Mouse (Mus musculus) neutrophil, adult 5-6 weeks (primary cell): ENCODE measurements around the gene Klhl29. TPM values are rescaled to one million over a fixed set of nuclear protein-coding genes. Genes with fewer than 3 reads are reported as not detected.

Source experiments
- ATAC-seq: fragments of 151-379, 151-347 bp; 2 replicates; pipeline ENCODE4 v1.8.0; 2017; ENCODE audit warnings: mild to moderate bottlenecking, moderate TSS enrichment; ENCODE audit not compliant: insufficient number of reproducible peaks, poor library complexity, low FRiP score, severe bottlenecking; ENCODE audit errors: extremely low read depth
- total RNA-seq: library from RNA; stranded (forward); fragments of 200-1000 nt; gene quantifications from 2 replicates; pipeline ENCODE4 v1.2.3, GENCODE M21; 2017

Gene Klhl29
- total RNA-seq, 1 experiment from 2014 or later: 0.12 TPM

DNA sequence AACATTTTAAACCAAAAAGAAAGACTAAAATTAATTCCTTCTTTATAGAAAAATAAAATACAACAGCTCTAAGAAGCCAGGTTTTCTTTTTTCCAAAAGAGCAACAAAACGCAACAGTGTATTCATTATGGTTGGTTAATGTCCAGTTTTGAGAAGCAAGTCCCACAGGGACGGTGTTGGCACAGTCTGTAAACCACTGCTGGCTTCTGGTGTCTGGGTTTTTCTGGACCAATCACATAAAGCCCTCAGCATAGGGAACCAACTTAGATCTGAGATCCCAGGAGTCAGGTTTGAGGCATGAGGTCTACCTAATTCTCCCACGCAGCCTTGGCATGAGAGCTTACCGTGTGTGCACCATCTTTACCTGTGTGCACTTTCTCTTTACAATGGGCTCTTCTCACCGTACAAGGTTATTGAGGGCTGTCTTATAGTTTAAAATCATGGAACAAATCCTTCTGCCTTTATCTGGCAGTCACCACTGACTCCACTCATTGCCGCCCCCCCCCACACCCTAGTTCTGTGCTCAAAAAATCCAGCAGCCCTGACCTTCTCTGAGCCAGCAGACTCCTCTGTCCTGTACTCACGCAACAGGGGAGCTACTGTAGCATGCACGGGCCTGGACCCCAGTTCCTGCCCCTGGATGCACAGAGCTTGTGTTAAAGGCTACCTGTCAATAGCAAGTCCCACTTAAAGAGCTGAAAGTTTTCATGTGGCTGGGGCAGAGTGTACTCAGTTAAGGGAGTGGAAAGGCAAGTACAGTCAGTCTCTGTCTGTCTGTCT lies 132.7 kb downstream of the Klhl29 start:
- no peak for ATAC-seq

DNA sequence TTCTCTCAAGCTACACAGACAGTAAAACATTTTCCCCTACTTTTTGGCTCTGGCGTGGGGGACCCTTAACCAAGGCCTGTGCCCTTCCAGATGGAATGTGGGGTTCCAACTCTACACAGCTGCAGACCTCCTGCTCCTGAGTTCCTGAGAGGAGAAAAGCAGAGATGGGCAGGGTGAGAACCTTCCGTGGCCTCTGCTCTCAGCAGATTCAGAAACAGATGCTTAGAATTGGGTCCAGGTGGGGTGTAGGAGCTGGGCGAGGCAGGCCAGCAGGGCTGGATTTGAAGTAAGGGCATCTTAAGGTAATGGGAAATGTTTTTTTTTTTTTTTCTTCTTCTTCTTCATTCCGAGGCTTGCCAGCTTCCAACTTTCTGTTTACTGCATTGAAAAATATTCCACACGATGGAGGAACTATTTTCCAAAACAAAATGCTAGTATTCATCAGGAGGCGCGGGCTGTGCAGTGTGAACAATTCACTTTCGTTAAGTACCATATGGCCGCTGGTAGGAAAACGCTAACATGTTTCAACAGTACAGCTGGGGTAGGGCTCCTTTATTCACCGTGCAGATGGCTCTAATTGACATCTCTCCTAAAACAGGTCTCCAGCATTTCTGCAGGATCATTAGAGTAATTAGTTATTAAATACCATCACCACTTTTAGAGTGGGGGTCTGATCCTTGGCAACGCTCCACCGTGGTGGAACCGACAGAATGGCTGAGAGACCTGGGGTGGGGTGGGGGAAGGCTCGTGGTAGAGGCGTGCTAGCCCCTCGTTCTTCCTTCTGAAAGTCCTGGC lies 135.8 kb downstream of the Klhl29 start:
- ATAC-seq: no peak

DNA sequence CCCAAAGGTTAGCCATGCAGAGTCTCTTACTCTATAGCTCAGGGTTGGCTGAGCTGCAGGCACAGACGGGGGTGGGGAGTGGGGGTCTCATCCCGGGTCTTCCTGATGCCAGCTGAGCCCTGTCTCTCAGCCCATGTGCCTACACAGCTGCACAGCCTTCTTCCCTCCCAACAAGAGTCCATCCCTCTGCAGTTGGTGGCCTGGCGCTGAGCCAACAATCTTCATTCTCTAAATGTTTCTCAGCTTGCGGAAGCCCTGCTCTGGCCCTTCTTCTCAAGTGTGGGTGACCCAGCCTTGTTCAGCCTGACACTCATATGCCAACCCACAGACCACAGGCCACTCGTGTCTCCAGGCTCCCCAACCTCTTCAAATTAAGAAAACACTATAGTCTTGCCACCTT lies 138.4 kb downstream of the Klhl29 start:
- ATAC-seq: no peak

DNA sequence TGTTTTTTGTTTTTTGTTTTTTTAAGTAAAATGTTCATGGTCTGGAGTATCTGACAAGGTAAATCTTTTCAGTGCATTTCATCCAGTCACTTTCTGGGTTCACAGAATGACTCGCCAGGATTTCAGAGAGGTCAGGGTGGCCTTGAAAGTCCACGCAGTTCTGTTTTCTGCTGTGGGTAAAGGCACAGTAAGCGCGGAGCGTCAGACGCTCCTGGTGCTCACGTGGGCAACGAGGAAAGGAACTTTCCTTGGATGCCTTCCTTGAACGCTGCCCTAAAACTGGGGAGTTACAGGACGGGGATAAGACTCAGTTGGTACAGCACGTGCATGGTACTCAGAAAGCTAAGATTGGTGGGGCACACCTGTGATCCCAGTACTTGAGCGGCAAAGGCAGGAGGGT lies 139.9 kb downstream of the Klhl29 start:
- ATAC-seq: no peak

DNA sequence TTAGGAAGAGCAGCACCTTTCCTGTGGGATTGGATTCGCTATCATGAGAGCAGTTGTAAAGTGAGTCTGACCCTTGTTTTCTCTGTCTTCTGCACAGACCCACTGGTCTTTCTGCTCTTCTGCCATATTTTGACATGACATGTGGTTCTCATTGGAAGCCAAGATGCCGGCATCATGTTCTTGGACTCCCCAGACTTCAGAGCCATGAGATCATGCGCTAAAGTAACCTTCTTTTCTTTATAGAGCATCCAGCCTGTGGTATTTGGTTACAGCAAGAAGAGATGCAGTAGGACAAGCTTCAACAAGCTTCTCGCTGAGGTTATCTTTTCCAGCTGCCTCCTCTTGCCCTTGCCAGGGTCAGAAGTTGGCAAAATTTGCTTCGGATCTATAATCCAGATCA lies 145.0 kb downstream of the Klhl29 start:
- no peak for ATAC-seq

DNA sequence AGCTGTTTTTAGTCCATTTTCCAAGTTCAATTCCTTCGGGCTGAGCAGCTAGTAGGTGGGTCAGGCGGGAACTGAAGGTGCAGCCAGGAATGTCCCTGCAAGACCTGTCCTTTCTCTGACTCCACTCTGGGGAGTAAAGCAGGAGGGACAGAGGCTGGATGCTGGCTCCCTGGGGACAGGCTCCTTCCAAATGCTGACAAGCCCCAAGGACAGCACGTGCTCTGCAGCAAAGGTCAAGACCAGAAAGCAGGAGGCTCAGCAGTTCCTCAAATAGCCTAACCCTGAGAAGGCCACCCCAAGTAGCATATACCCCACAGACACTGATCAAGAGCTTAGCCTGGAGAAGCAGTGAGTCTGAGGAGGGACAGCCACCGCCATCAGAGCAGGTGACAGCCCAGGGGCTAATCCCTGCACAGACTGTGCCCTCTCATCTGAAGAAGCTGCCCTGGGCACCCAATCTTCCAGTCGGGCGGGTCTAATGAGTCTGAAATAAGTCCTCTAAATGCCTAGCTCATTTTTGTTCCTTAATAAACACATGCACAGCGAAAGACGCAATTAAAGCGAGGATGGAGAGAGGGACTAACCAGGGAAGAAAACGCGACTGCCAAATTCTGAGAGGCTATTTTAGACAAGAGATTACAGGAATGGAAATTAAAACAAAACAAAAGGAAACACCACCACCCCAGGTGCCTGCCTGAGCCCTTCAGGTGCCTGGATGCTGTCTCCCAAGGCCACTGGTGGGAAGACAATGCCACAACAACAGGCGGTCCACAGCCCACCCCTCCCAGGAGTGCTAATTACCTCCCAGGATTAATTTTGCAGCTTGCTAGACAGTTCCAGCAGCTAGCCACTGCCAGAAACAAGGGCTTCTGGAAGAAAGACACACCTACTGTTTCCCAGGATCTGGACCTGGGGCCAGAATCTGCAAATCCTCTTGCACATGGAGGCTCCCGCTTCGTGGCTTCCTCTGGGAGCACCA lies 148.5 kb downstream of the Klhl29 start:
- no peak for ATAC-seq

DNA sequence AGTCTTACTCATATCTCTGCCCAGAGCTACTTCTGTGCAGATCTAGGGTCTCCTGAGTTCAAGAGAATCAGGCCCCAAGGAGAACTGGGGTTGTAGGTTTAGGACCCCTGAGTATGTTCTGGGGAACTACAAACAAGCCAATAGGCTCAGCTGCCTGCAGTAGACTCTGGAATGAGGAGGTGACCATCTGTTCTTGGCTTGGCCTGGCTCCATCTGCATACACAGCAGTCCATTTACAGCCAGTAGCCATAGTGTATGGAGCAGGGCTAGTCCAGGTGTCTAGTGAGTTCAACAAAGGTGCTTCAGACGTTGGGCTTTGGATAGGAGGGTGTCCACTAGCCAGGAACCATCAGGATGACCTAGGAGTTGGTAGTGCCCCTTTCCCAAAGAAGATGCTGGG lies 151.9 kb downstream of the Klhl29 start:
- no peak for ATAC-seq

DNA sequence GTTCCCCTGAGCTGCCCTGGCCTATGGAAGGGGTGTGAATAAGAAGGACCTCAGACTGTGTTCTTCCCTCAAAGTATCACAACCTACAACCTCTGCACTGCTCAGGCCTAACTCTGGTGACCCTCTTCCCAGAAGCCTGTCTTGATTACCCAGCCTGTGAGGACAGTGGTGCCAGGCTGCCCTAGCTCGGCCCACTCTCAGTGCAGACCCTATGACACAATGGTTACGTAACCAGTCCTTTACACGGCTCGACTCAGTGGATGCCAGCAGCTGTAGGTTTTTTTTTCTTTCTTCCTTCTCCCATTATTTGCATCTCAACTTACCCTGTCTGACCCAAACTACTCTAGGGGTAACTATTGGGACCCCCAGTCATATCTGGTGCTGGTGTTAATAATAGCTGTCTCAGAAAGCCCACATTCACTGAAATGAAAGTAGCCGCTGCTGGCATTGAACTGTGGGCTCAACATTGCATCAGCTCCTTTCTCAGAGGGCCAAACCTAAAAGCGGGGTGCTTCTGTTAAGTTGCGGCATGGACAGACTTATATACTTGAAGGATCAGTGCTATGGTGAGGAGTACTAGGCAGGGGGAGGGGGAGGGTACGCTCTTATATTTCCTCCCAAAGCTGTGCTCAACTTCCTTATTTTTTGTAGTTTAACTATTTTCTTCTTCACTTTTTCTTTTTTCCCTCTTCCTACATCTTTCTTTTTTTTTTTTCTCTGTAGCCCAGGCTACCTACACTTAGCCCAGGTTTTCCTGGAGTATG lies 152.9 kb downstream of the Klhl29 start:
- no peak for ATAC-seq

DNA sequence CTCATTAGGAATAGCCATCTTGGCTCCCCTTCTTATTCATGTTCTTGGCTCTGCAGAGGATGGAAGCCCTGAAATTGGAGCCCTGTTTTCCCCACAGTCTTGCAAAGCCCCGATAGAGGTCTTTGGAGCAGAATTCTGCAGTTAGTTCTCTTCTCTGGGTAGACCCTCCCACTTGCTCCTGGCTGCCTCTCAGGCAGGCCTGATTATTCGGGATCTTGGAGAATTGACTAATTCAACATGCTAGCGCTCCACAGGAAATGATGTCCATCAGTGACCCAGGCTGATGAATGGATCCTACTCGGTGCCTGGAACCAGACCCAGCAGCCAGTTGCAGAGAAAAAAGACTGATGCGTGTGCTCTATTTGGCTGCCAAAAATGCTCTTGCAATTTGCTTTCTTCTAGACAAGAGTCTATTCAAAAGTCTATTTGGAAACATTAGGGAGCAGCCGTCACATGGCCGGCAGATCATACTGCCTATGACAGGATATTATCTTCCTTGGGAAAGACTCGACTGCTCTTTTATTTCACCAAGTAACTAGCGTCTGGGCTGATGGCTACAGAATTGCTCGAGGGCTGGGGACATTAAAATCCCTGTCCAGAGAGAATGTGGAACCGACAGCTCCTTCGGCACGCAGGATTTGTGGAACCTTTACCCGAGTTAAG lies 155.4 kb downstream of the Klhl29 start:
- ATAC-seq: no peak

DNA sequence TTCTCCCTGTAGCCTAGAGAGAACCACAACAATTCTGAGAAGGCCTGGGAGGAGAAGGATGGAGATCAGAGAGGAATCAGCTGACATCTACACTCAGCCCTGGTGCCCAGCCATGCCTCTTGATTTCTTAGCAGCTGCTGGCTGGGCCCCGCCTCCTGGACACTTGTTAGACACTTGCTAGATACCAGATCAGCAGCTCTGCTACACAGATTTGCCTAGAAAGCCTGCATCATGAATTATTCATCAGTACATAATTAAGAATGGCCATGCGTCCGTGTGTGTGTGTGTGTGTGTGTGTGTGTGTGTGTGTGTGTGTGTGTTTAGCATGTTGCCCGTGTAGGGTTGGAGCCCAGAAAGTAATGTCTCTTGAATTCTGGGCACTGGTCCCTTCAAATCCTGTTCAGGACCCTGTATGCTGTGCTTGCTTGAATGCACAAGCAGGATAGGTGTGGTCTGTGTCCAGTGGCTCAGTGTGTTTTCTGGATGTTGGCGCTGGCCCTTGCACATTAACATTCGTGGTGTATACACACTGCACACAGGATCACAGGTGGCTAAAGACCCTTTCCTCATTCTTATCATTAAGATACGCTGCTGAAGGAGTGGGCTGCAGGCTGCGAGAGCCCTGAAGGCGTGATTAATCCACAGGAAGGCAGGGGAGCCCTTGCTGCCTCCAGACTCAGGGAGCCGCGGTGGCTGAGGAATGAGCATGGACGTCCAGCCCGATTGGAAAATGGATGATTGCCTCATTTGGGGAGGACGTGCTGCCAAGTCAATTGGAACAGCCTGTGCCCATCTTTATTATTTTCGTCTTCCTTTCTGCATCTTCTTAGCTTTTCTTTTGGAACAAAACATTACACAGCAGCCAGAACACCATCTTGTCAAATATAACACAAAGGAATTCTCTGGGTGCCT lies 159.4 kb downstream of the Klhl29 start:
- ATAC-seq: no peak

DNA sequence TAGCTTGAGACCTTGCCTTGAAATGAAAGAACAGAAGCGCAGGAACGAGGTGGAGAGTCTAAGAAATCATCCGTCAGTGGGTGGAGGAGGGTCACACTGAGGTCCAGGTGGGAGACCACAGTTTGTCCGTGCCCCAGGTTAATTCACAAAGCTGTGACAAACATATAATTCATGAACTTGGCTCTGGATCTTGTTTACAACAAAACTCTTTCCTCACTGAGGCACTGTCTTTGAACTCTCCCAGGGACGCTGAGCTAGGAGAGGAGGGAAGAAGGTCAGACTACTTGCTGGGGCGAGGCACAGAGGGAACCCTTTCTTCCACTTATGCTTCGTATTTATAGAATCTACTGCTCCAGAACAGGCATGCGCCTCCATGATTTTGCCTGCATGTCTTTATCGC lies 161.2 kb downstream of the Klhl29 start:
- ATAC-seq: no peak

DNA sequence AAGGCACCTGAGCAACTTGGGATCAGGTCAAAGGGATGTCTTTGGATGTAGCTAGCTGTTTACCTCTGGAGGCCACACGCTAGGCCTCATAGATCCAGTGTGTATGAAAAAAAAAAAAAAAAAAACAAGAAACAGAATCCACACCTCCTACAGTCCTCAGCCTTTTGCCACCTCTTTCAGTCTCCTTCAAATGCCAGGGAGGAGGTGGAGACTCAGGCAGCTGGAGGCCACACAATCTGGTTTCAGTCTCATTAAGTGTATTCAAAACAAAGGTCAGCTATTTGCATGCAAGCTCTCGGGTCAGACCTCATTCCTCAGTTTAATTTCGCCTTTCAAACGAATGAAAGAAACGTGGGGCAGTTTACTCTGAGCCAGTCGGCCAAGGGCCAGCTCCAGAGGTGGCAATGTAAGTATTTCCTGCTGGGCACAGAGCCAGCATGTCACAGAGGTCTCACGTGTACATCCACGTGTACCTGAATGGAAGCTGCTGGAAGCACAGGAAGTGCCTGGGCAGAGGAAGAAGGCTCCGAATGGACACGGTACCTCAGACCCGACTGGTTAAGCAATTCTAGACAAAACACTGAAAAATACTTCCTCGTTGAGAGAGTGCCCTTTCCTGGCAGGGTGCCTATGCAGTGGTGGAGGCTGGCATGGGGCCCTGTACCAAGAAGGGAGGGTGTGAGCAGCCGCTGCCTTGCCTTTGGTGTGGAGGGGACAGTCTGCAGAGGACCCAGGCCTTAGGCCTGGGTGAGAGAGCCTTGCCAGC lies 162.0 kb downstream of the Klhl29 start:
- ATAC-seq: no peak

DNA sequence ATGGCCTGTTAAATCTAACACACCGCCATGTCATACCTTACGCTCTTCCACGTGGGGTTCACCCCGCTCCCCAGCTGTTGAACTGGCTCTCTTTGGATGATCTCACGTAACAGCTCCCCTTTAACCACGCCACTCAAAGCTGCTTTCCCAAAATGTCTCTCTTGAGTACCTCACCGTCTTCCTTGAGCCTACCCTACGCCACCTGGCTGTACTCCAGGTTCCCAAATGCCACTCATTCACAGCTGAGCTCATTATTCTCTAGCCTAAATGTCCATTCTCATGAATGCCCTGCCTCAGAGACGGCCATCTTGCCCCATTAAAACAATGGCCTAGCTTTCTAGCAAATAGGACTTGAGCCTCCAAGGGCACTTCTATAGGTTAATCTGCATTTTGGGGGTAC lies 163.6 kb downstream of the Klhl29 start:
- no peak for ATAC-seq

DNA sequence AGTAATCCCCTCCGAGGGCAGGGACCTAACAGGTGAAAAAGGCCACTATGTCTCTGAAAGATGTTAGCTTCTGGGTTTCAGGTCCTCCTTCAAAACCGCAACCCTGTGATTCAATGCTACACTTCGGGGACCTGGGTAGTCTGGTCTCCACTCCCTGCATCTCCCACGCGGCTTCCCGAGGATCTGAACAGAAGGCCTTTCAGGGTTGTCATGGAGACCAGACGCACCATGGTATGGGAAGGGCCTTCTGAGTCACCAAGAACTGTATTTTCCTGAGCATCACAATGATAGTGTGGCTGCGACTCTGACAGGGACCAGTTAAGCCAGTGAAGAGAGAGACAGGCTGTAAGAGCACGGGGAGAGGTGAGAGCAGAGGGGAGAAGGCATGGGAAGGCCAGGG lies 164.7 kb downstream of the Klhl29 start:
- no peak for ATAC-seq

DNA sequence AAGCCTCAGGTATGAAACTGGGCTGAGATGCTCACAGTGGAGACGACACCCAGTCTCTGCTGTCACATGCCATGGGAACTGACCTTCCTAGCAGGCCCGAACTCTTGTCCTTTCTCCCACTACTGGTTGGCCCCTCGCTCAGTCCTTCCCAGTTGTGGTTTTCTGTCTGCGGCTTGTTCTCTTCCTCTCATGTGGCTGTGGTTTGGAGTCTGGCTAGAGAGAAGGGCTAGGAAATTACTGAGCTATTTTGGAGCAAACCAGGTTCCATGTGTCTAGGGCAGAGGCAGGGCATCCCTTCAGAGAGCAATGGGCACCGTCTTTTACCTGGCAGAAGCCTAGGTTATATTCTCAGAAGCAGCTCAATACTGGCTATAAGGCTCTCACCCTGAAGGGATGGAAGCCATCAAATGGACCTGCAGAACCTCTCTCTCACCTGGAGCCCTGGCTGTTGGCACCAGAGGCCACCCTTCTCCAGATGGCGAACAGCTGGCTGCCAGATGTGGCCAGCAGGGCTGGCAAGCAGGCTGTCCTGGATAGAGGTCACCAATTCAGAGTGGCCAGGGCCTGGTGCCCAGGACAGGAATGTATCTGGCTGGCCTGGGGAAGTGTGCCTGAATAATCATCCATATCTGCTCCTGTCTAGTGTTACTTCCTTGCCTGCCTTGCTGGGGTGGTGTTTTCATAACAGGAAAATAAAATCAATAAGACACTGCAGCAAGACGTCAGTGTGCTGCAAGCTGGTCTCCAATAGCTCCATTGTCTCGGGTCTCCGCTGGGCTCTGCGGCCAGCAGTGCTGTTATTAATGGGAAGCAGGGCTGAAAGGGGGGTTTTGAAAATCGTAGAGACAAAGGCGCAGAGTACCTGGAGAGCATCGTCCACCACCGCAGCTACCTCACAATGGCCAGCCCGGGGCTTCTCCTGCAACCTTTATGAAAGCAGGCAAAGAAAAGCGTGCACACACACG lies 167.3 kb downstream of the Klhl29 start:
- ATAC-seq: no peak
